Mouse (Mus musculus) gonadal fat pad, adult 2 months (tissue): ENCODE measurements around the gene Pilrb2. TPM values are rescaled to one million over a fixed set of nuclear protein-coding genes. Genes with fewer than 3 reads are reported as not detected.
"Not testable (repeated sequence)": the region's sequence is repeated elsewhere in the genome, so short reads cannot be mapped to it uniquely, and the experiment has no call there.

Source experiments
- DNase-seq: peaks from one replicate; pipeline ENCODE4 v3.0.0-alpha.2; 2012; ENCODE audit warnings: low read depth
- polyA plus RNA-seq: library from polyadenylated mRNA; depleted of rRNA; stranded (reverse); fragments of >200 nt; gene quantifications from 2 replicates; pipeline ENCODE4 v1.2.3, GENCODE M21; 2012; rRNA removed

Pilrb2 gene
- polyA plus RNA-seq: 3.4 and 4.3 TPM in 2 replicates

GRCm38 (mm10) chr5:137871644-137872380, at the start of gene Pilrb2:
Gene Pilrb2 (minus strand): TSS chr5:137871815.
- not testable (repeated sequence) for DNase-seq

- DNase-seq: no peak
Measured at GRCm38 (mm10) chr5:137915550-137915949, 43.9 kb upstream of the Pilrb2 start.

- no peak for DNase-seq
Measured at GRCm38 (mm10) chr5:137914508-137914907, 42.9 kb upstream of the Pilrb2 start.

GRCm38 (mm10) chr5:137909564-137910262, 38.1 kb upstream of the Pilrb2 start:
- DNase-seq: no peak

GRCm38 (mm10) chr5:137897812-137898211, 26.2 kb upstream of the Pilrb2 start:
- no peak for DNase-seq

GRCm38 (mm10) chr5:137892954-137893353, 21.3 kb upstream of the Pilrb2 start:
- DNase-seq: no peak

GRCm38 (mm10) chr5:137887666-137888065, 16.1 kb upstream of the Pilrb2 start:
- DNase-seq: no peak

- DNase-seq: peak; percentile 2
Measured at GRCm38 (mm10) chr5:137885894-137886293, 14.3 kb upstream of the Pilrb2 start.

GRCm38 (mm10) chr5:137883345-137883744, 11.7 kb upstream of the Pilrb2 start:
- DNase-seq: no peak

GRCm38 (mm10) chr5:137882922-137883321, 11.3 kb upstream of the Pilrb2 start:
- DNase-seq: no peak

- no peak for DNase-seq
Measured at GRCm38 (mm10) chr5:137877860-137878259, 6.2 kb upstream of the Pilrb2 start.

- no peak for DNase-seq
Measured at GRCm38 (mm10) chr5:137875054-137875453, 3.4 kb upstream of the Pilrb2 start.

- not testable (repeated sequence) for DNase-seq
Measured at GRCm38 (mm10) chr5:137872381-137872702, 727 bp upstream of the Pilrb2 start.

- not testable (repeated sequence) for DNase-seq
Measured at GRCm38 (mm10) chr5:137868600-137868999, 3.0 kb downstream of the Pilrb2 start.

- DNase-seq: not testable (repeated sequence)
Measured at GRCm38 (mm10) chr5:137864008-137864407, 7.6 kb downstream of the Pilrb2 start.

- DNase-seq: not testable (repeated sequence)
Measured at GRCm38 (mm10) chr5:137857960-137858710, 13.5 kb downstream of the Pilrb2 start, which contains the start of gene Pilrb1. Gene Pilrb1 (minus strand): TSS chr5:137858106.

- not testable (repeated sequence) for DNase-seq
Measured at GRCm38 (mm10) chr5:137856870-137857269, 14.7 kb downstream of the Pilrb2 start.

GRCm38 (mm10) chr5:137854907-137855306, 16.7 kb downstream of the Pilrb2 start:
- DNase-seq: not testable (repeated sequence)

- DNase-seq: not testable (repeated sequence)
Measured at GRCm38 (mm10) chr5:137850313-137850712, 21.3 kb downstream of the Pilrb2 start.

- not testable (repeated sequence) for DNase-seq
Measured at GRCm38 (mm10) chr5:137837110-137837509, 34.5 kb downstream of the Pilrb2 start.

GRCm38 (mm10) chr5:137836611-137837010, 35.0 kb downstream of the Pilrb2 start:
- DNase-seq: no peak

GRCm38 (mm10) chr5:137835966-137836520, 35.6 kb downstream of the Pilrb2 start, which contains the start of gene Pilra:
Gene Pilra (minus strand): TSS chr5:137836281.
- not testable (repeated sequence) for DNase-seq
